Mouse (Mus musculus) embryo, embryonic 11 days (tissue): ENCODE results near the gene Diexf.

ENCODE experiments used
- DNase-seq: peaks from one replicate; pipeline ENCODE4 v3.0.0-alpha.2; 2015

Gene Diexf

DNA sequence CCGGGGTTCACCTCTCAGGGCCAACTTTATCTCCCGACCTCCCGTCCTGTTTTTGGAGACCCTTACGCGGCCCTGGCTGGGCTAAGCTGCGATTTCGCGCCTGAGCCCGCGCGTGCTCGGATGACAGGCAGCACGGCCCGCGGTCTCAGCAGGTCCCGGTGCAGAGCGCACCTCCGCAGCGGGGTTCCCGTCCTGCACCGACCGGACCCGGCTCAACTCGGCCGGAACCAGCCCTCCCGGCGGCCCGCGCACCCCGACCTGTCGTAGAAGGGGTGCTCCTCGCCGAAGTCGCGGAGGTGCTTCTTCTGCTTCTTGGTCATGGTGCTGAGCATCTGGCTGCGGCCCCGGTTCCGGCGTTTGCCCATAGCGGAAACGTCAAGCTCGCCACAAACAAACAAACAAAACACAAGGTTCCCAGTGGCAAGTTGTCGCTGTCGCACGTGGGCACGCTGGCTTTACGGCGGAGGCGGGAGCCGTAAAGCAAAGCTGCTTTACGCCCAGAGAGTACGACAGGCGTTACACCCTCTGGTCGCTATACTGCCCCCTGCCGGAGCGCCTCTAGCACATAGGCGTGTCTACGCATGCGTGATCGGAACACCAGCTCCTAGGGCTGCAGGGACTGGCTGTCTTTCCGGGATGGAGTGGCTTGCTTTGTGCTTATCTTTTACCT lies at the start of gene Diexf:
Diexf (minus strand) TSS at position 487 of the 670 bp plus-strand sequence.
- peak; percentile 99 for DNase-seq

DNA sequence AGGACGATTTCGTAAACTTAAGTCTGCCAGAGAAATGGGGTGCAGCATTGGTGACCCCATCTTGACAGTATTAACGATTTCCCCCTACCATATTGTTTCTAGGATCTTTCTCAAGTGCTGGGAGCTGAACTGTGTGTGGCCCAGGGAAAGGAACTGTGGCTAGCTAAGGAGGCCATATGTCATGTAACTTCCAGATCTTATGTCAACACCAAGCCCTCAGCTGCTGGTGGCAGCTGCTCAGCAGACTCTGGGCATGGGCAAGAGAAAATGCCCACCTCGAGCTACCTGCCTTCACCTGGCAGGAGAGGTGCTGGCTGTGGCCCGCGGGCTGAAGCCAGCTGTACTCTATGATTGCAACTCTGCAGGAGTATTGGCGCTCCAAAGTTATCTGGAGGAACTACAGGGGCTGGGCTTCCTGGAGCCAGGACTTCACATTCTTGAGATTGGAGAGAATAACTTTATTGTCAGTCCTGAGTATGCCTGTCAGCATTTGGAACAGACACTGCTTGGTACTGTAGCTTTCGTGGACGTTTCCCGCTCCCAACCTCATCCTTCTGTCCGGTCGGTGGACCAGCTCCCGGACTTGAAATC lies 44.2 kb upstream of the Diexf start:
- DNase-seq = no peak

DNA sequence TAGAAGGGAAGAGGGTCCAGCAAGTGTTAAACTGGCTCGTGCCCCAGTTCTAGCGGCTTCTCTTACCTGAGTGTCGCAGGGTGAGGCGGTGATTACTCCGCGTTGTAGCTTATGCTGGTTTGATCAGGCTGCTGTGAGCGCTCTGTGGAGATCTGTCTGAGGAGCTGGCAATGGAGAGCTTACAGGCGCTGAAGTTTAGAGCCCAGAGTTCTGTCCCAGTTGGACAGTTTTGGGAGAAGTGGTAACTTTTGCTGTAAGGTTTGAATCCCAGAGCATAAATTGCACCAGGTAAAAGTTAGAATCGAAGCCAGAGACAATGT lies 43.7 kb upstream of the Diexf start:
- DNase-seq = no peak

DNA sequence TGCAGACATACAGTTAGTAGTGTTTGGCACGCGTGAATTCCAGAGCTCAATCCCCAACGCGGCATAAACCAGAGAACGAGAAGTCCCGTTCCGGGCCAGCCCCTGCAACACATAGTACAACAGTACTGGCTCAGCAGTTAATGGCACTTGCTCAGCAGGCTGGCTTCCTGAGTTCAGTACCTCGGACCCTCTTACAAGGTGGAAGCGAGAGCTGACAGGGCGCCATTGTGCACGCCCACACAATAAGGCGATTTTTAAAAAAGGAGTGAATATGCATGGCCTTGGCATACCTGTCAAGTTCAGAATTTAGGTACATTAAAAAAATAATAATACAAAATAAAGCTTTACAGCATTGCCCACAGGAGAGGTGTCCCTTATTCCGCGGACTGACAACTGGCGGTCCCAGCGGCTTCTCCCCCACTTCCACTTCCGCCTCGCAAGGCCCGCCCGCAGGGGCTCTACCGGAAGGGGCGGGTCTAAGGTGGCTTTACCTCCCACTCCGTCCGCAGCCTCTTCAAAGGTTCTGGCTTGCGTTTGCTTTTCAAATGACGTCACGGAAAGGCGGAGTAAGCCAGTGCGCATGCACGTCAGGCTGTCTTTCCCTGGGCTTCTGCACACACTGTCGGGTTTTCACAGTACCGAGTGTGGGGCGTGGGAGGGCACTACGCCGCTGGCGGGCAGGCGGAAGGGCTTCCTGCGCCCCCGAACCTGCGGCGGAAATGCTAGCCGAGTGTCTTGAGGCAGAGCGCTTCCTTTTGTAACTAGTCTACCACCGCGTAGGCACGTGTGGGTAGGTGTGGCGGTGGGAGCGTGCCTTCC lies 43.1 kb upstream of the Diexf start:
- DNase-seq = peak; percentile 99

DNA sequence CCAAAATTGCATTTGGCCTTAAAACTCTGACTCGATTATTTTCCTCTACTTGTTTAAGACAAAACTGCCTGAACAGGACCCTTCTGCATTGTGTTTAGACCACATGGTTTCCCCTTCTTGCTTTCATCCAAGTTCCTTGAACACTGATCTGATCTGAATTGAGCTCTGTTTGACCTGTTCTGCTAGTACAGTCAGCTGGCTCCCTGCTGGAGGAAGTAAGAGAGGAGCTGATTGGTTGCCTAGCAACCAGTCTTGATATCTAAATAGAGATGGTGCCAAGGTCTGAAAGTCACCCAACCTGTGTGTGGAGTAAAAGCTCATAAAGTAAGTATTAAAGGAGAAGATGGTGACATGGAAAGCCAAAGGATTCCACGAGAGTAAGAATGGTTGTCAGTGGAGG lies 39.8 kb upstream of the Diexf start:
- DNase-seq = no peak

DNA sequence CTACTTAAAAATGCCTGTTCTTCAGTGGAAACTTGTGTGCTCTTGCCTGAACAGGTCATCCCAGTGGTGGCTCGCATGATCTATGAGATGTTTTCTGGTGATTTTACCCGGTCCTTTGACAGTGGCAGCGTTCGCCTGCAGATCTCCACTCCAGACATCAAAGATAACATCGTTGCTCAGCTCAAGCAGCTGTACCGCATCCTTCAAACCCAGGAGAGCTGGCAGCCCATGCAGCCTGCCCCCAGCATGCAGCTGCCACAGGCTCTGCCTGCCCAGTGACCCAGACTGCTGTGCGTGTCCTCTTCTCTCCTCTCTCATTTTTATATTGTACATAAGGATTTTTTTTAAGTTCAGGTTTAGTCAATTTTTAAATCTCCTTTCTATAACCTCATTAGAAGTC lies 39.2 kb upstream of the Diexf start:
- DNase-seq = no peak

DNA sequence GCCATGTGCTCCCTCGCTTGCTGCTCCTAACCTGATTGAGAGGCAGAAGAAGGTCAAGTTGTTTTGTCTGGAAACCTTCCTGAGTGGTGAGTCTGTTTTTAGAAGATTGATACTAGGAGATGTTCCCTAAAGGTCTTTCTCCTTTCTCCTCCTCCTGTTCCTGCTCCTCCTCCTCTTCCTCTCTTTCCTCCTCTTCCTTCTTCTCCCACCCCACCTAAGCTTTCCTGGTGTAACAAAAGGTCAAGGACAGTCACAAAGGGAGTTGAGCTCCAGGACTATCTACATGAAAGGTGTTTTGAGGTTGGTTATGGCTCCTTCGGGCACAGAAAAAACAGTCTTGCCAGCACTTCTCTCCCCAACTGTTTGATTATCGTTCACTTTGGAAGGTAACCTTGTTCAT lies 37.7 kb upstream of the Diexf start, which contains the start of gene A130010J15Rik:
A130010J15Rik (plus strand) TSS at position 301 of the 400 bp plus-strand sequence.
- DNase-seq = no peak

DNA sequence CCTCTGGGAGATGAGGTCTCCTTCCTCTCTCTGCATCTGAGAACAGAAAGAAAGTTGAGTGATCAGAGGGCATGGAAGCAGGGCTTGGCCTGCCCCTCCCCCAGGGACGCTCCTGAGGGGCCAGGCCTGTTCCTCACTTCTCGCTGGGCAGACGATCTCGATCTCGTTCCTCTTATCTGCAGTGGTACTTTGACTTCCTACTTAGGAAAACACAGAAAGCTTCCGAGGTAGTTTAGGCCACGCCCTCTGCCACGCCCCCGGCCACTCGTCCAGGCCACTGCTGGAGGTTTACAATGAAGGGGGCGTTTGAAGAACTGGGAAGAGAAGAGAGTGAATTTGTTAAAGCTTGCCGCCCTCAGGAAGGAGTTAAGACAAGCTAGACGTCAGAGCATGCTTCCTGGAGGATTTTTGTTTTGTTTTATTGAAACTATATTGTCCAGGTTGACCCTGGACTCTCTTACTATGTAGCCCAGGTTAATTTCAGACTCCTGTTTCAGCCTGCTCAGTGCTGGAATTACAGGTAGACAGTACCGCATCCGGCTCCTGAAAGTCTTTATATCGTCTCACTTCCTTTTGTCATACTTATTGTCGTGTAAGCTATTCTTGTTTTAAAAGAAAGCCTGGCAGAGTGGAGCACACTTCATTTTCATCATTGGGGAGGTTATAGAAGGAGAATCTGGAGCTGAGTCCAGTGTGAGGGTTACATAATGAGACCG lies 30.4 kb upstream of the Diexf start:
- peak; percentile 78 for DNase-seq

DNA sequence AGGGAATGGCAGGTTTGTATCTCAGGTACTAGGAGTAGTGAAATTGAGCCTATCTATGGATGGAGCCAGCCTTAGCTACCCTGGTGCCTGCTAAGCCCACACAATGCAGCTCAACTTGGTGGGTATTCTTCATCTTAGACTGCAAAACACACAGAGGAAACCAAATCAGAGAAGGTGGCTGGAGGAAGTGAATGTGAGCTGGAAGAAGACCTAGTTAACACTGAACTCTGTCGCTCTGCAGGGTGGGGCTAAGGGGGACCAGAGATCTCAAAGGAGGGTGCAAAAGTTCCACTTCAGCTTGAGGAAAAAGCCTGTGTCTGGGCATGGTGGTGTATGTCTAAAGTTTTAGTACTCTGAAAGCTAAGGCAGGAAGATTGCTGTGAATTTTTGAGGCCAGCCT lies 29.5 kb upstream of the Diexf start:
- DNase-seq = no peak

DNA sequence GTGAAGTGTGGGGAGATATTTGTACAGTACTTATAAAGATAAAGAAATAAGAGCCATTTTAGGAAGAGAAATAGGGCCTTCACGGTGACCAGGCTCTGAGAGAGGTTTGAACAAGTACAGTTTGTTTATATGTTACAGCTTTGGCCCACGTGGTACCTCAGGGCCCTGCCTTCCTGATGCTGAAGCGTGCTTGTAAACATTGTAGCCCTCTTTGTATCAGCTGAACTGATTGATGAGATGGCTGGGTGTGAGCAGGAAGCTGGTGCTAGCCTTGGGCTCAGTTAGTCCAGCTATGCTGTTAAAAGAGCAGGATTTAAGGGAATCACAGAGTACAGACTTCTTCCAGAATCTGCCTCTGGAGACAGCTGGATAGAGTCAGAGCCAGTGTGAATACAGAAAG lies 29.1 kb upstream of the Diexf start:
- no peak for DNase-seq

DNA sequence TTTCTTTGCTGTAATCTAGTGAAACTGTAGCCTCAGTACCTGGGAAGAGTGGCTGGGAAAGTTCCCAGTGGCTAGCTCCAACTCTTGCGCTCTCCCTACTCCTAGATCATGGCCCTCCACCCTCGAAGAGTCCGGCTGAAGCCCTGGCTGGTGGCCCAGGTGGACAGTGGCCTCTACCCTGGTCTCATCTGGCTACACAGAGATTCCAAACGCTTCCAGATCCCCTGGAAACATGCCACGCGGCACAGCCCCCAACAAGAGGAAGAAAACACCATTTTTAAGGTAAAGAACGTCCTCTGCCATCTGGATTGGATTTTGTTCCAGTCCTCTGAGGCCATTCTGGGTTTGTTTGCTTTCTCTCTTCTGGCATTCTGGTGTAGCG lies 27.0 kb upstream of the Diexf start:
- DNase-seq = no peak

DNA sequence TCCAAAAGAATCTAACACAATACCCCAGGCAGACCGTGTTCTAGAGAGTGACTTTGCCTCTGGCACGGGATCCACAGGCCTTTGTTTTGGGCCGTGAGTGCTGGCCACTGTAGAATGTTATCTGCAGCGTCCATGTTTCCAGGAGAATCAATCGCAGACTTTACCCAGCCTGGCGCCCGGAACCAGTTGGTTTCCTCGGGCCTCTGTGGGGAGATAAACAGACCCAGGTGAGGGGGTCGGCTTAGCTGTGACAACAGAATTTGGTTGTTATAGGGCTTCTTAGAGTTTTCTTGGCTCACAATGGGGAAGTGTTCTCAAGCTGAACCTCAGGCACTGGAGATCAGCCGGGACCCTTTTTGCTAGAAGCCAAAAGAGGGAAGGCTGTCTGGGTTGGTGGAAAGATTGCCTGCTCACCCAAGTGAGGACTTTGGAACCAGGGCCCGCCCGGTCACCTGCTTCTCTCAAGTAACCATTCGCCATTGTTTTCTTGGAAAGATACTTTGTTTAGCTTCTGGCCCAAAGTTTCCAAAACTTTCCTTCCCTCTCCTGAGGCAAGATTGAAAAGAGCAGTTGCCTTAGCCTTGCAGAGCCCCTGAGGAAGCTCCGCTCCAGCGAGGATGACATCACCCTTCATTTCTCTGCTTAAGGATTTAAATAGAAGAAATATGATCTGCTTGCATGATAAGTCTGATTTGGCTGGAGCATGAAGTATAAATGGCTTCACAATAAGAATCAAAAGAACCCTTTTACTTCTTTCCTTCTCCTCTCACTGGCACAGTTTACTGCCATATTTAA lies 26.4 kb upstream of the Diexf start:
- DNase-seq = no peak

DNA sequence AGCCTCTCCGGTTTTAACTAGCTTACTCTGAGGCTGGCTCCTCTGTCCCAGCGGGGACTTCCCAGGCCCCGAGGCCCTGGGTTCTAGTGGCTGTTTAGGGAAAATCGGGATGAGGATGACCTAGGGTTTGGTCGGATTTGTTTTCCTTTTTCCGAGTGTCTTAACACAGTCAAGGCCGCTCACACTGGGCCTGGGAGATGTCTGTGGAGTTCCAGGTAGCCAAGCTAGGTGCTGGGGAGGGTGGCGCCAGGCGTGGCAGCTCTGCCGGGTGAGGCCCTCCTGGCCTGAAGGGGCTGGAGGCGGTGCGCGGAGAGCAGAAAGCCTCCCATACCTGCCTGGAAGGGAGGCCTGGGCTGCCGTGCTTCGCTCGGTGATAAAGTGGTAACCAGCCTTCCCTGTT lies 23.5 kb upstream of the Diexf start:
- DNase-seq = no peak

DNA sequence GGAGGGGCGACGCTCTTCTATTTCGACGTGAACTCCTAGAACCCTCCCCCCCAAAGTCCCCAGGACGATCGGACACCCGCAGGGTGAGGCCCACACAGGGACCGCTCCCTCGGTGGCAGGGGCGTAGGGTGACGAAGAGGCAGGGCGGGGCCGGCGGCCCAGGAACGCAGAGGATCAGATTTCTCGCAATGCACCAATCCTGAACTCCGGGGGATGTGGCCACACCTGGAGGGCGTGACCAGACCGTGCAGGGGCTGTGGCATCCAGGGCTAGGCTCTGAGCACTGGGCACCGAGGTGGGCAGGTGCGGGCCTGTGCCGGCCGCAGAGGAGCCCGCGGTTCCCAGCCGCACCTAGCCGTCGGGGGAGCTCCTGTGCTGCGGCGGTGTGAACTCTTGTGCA lies 22.8 kb upstream of the Diexf start, which contains the start of gene Irf6:
Irf6 (plus strand) TSS at position 240 of the 400 bp plus-strand sequence.
- DNase-seq = peak; percentile 77

DNA sequence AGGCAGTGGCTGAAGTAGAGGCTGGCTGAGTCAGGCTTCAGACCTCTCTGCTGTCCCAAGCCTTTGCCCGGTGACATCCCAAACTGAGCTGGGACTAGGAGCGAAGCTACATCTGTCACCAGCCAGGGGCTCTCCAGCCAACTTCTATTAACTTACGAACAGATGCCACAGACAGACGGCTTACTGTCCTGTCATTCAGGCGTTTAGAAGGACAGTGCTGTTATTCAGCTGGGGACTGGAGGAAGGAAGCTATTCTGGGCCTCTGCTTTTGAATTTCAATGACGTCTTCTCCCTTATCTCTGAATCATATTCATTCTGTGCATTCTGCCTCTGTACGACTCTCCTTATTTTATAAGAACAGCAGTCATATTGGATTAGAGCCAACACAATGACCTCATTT lies 21.1 kb upstream of the Diexf start:
- DNase-seq = no peak

DNA sequence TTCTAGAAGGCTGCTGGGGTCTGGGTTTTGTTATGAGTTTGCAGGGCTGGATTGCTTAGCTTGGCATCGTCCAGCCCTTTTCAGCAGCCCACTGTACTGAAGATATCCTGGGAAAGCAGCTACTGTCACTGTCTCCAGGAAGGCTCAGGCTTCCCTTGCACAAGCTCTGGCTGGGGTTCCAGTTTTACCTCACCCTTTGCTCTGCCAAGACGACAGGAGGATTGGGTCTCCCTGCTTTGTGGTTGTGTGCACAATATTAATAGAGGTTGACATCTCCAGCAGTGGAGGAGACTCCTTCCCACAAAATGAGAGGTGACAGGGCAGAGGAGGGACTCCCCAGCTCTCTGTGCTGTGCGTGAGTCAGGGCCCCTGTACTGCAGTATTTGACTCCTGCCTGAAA lies 19.2 kb upstream of the Diexf start:
- DNase-seq = no peak

DNA sequence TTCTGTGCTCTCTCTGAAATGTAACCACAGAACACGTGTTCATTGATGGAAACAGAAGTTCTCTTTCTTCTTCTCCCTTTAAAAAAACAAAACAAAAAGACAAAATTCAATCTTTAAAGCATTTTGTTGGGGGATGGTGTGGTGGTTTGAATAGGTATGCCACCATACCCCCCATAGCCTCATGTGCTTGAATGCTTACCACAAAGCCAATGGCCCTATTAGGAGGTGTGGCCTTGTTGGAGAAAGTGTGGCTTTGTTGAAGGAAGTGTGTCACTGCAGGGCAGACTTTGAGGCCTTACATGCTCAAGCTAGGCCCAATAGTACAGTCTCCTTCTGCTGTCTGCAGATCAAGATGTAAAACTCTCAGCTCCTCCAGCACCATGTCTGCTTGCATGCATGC lies 16.3 kb upstream of the Diexf start:
- DNase-seq = no peak

DNA sequence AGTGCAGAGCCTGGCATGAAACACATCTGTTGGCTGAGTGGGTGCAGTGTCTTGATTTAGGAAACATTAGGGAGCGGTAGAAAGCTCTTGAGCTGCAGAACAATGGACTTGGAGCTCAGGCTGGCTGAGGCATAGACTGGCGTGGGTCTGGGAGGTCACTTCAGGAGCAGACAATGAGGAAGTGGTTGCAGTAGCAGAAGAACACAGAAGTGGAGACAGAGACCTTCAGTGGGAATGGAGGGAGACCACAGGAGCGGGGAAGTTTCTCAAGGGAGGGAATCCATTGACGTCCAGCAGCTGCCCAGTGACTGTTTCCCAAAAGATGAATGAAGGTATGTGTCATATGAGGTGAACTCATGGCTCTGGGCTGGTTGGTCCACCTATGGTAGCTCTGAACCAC lies 15.0 kb upstream of the Diexf start:
- DNase-seq = no peak

DNA sequence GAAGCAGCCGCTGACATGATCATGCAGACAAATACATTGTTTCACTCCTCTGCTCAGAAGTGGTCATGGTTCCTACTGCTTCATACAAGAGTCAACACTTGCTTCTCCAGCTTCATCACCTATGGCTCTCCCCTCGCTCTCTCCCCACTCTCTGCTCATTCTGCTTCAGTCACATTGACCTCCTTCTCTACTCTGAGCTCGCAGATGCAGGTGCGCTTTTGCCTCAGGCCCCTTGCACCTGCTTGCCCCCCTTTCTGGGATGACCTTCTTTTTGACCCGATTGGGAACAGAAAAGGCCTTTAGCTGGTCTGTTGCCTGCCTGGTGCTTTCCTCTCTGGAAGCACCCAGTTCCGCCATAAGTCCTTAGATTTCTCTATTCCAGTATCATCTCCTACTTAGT lies 14.4 kb upstream of the Diexf start:
- no peak for DNase-seq

DNA sequence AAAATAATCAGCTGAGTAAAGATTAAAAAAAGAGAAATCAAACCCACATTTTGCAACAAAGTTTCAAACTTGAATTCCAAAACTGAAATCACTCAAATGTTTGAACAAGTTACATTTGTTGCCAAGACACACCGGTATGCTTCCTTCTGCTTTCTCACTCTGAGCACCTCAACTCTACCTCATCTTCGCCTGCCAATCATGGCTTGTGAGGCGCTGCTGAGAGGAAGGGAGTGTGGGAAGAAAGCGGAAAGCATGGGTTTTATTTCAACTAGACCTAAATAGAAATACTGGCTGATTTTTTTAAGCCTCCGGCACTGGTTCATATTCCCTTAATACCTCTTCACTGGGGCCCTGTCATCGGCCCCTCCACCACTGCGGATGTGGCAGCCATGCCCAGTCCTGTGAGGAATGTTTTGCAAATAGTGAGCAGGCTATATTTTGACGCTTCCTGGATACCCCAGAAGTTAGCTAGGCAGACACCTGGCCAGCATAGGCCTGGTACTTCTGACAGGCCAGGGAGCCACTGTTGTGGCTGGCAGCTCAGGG lies 12.5 kb upstream of the Diexf start:
- no peak for DNase-seq

DNA sequence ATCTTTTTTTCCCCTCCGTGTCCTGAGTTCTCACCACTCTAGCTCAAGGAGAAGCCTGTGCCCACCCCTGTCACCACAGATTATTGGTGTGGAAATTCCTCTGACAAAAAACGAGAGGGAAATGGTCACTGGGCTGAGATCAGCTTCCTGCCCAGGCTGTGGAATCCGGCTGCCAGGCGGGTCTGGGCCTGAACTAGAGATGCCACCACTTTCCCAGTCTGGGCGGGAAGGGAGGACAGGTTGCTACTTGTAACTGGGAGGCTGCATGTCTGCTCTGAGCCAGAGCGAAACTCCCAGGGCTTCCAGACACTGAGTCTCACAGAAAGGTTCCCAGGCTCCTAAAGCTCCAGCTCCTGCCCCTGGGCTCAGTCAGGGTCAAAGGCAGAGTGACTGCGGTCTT lies 11.0 kb upstream of the Diexf start:
- no peak for DNase-seq

DNA sequence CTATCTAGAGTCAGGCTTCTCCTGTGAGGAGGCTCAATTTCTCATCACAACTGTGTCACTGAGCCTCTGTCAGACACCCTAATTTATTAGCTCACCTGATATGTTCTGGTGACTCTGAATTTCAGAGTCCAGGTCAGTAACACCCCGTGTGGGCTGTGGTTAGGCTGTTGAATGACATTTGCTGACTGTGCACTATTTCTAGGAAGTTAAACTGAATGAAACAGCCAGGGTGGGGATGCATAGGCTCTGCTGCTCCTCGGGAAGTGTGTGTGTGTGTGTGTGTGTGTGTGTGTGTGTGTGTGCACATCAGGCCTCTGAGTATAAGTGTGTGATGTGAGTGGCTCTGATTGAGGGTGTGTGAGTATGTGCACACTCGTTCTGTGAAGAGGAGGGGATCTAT lies 8.6 kb upstream of the Diexf start:
- no peak for DNase-seq
